Mouse (Mus musculus) layer of hippocampus, adult 6 months (tissue): ENCODE measurements around the gene Lyzl4. TPM values are rescaled to one million over a fixed set of nuclear protein-coding genes. Genes with fewer than 3 reads are reported as not detected.

Experiments used
- long read RNA-seq, 2 experiments: library from polyadenylated mRNA; unstranded; transcript quantifications; one replicate each; pipeline ENCODE4 v2.0.0; 2019 to 2020
- polyA plus RNA-seq: library from polyadenylated mRNA; unstranded; fragments of <200 nt; fragmentation: Nextera tagmentation; gene quantifications from 2 replicates; pipeline ENCODE4 v1.2.3, GENCODE M21; 2021

Gene Lyzl4
- polyA plus RNA-seq, result 0.65 and 1.2 TPM in 2 replicates
- long read RNA-seq, experiment 1, partial matches to known transcripts, result 0 of 1 reads
- long read RNA-seq, experiment 1, other reads (novel, unspliced or antisense), result 1 of 1 reads
- long read RNA-seq, experiment 2, result 0 reads

GRCm38 (mm10) chr9:121642001-121642400 lies at the start of gene Lyzl4:
Gene Lyzl4, minus strand, starts transcription at chr9:121642096.

GRCm38 (mm10) chr9:121642401-121643181 lies 695 bp upstream of the Lyzl4 start, which contains the start of gene Vipr1:
Gene Vipr1, plus strand, starts transcription at chr9:121642716.

Other genes starting within 250 kb of the Lyzl4 start
- gene Cck, start 146.4 kb downstream of the Lyzl4 start, polyA plus RNA-seq, result 1,697 and 1,703 TPM in 2 replicates
- 1.3 and 1.4 TPM in 2 replicates for gene Vipr1, start 620 bp upstream of the Lyzl4 start, polyA plus RNA-seq
- gene Sec22c, start 63.4 kb upstream of the Lyzl4 start, polyA plus RNA-seq, result 6.5 and 7.4 TPM in 2 replicates
- 313 and 385 TPM in 2 replicates for gene Ss18l2, start 68.2 kb upstream of the Lyzl4 start, polyA plus RNA-seq
- 18.0 and 18.4 TPM in 2 replicates for gene Nktr, start 77.1 kb upstream of the Lyzl4 start, polyA plus RNA-seq
- 5.8 and 7.2 TPM in 2 replicates for gene Zfp651, start 117.2 kb upstream of the Lyzl4 start, polyA plus RNA-seq
- gene Klhl40, start 135.5 kb upstream of the Lyzl4 start, polyA plus RNA-seq, result 6.4 and 7.5 TPM in 2 replicates
- gene Hhatl, start 150.4 kb upstream of the Lyzl4 start, polyA plus RNA-seq, result 11.8 and 12.8 TPM in 2 replicates
- gene Ccdc13, start 197.4 kb upstream of the Lyzl4 start, polyA plus RNA-seq, result 10.9 and 13.5 TPM in 2 replicates
- gene Higd1a, start 216.3 kb upstream of the Lyzl4 start, polyA plus RNA-seq, result 261 and 275 TPM in 2 replicates